Mouse (Mus musculus): ENCODE measurements at regions not wholly inside any gene's neighbourhood (a gene's known extent, or its start where the extent isn't known, plus 50 kb on each side); places are given as distances from the start of the nearest gene placed in this dataset.

DNA sequence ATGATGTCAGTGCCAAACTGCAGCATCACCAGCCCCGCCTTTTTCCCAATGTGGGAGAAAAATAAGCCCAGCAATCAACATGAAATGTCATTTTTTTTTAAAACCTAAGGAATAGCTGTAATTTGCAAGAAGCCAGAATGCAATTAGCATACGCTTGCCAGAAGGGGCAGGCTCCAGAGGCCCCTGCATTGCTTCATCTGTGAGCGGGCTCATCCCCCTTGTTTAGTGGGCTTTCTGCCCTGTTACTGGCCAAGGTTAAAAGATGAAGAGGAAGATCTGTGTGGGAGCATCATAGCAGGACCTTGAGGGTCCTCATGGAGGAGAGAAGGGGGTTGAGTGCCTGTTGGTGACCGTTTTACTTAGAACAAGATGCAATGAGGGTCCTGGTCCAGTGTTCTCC lies 259.9 kb downstream of the CK137956 start:
- TF ChIP-seq CTCF (conservative IDR thresholded peaks at IDR 0.05; ENCODE audit: low read length) (no peak), POU5F1 (IDR thresholded peaks at IDR 0.05; ENCODE audit: borderline replicate concordance, low read length) (no peak), NANOG (IDR thresholded peaks at IDR 0.05; ENCODE audit: borderline replicate concordance, low read length) (no peak)
